Mouse (Mus musculus) mouse embryonic stem cell (cell line): ENCODE data around the gene Vps37b.
"Not testable (repeated sequence)": the region's sequence is repeated elsewhere in the genome, so short reads cannot be mapped to it uniquely, and the experiment has no call there.

Experiments
- in situ Hi-C, 2 experiments: fragments of 300-500 bp; cut with MboI; formaldehyde crosslinking; loops; 1 replicate in 1 of 2; 3 replicates in 1 of 2; pipeline ENCODE4 v1.14.3; 2019 to 2020; ENCODE audit warnings: low sequenced_read_pairs in 2 of 2, low pct_unique_long_range_greater_than_20kb in 1 of 2, mixed read lengths in 1 of 2; ENCODE audit not compliant: unreplicated experiment in 1 of 2

Vps37b gene

GRCm38 (mm10) chr5:124032001-124032508 lies at the start of gene Vps37b:
TSS of gene Vps37b (minus strand) at chr5:124032270.
- in situ Hi-C loops = no loop called here

GRCm38 (mm10) chr5:124079880-124080279 lies 47.8 kb upstream of the Vps37b start:
- in situ Hi-C loops = loop anchor here in 1 of 2 experiments (10.0 kb wide), 1 partner anchor 75 kb away; no protein-coding TSS in a partner anchor

DNA sequence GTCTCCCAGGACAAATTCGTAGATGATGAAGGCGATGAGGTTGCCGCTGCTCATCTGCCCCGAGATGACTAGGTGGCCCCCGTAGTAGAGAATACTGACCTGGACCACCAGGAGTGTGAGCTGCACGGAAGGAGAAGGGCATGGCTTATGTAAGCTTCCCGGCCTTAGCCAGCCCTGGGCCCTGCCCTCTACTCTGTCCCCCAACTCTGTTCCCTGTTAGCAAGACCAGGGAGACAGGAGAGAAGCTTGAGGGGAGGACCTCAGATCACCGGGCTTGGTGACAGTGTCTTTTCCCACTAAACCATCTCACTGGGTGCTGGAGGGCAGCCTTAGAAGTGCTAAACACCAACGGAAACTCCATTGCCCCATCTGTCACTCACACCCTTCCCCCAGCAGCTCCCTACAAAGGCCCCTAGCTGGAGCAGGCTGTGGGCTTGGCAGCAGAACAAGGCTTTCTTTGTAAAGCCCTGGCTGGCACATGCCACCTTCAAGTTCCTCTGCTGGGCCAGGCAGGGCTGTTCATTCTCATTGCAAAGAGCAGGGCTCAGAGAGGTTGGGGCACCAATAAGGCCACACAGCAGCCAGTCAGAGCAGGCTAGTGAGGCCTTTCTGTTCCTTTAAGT lies 46.8 kb upstream of the Vps37b start:
- in situ Hi-C loops = no loop called here

DNA sequence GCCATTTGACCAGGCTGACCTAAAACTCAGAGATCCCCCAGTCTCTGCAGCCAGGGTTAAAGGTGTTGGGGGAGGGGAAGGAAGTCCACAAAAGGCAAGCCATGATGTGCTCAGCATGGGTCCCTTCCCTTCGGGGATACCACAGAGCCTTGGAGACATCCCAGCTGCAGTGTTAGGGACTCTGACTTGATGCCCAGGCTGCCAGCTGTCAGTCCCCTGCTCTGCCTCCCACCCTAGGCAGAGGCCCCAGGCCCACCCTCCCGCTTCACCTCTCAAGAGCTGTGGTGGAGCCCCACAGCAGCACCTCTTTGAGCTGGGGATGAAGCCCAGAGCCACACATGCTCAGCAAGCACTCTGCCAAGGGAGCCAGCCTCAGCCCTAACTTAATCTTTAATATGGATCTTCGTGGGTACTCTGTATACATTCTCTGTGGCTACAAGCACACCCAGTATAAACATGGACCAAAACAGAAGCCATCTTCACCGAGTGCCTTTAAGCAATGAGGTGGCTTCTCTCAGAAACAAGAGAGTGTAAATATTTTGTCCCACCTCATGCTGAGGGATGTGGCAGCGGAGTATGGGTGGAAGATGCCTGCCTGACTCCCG lies 45.9 kb upstream of the Vps37b start:
- in situ Hi-C loops = no loop called here

DNA sequence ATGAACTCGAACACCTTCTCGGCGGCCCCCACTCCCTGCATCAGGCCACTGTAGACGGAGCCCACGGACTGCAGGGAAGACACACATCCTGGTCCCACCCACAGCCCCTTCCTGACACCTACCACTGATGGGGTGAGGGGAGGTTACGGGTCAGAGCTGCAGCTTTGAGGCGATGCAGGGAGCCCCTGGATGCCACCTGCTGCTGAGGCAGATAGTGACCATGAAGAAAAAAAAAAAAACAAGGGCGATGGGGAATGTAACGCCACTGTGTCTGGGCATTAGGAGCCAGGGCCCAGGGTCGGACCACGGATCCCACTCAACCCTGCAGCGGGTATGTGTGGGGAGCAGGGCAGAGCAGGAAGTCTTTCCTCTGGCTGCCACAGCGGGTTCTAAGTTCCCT lies 45.2 kb upstream of the Vps37b start:
- in situ Hi-C loops = no loop called here

DNA sequence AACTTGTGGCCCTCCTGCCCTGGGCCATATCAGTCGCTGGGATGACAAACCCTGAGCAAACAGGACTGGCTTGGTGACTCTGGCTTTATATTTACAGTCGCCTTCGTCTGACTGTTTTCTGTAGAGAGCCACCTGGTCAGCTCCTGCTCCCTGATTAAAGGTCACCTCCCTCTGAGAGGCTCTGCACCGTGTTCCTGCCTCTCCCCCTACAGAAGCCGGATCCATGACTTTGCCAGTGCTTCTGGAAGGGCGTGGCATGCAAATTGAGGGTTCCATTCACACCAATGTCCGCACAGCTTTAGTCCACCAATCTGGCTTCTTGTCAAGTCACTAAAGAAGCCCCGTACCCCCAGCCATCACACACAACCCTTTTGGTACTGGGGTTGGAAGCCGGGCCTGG lies 44.5 kb upstream of the Vps37b start:
- in situ Hi-C loops = no loop called here

- in situ Hi-C loops = no loop called here
These were observed 43.6 kb upstream of the Vps37b start for GRCm38 (mm10) chr5:124075716-124076115.

- in situ Hi-C loops = no loop called here
These were observed 42.8 kb upstream of the Vps37b start for GRCm38 (mm10) chr5:124074845-124075307.

DNA sequence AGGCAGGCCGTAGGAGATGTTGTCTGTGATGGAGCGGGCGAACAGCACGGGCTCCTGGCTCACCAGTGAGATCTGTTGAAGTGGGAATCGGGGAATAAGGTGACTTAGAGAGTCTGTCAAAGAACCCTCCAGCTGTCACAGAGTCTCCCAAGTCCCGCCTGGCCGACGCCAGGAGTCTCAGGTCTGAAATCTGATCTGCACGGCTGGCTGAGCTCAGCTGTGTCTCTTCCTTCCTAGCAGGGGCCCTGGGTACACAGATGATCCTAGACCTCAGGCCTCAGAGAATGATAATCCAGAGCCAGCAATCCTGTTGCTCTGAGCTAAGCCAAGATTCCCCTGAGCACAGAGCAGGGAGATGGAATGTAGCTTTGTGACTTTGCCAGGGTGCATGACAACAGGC lies 41.6 kb upstream of the Vps37b start:
- in situ Hi-C loops = no loop called here

GRCm38 (mm10) chr5:124069657-124070056 lies 37.6 kb upstream of the Vps37b start:
- in situ Hi-C loops = no loop called here

GRCm38 (mm10) chr5:124062037-124062824 lies 30.2 kb upstream of the Vps37b start:
- in situ Hi-C loops = no loop called here

- in situ Hi-C loops = no loop called here
These were observed 27.6 kb upstream of the Vps37b start for GRCm38 (mm10) chr5:124059677-124060076.

GRCm38 (mm10) chr5:124058749-124059148 lies 26.7 kb upstream of the Vps37b start:
- in situ Hi-C loops = no loop called here

DNA sequence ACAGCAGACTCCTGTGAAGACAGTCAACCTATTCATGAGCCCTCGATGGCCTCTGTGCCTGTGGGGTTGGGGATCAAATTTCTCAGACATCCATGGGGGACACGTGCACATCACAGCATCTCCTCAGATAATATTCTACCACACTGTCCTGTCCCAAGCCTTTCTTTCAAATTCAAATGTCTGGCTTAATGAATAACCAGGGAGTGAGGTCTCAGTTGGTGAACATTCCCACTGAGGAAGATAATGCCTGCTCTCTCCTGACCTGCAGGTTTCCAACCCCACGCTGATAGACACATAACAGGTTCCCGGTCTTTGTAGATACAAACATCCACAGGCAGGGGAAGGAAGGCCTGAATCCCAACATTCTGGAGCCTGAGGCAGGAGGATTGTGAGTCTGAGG lies 24.9 kb upstream of the Vps37b start:
- in situ Hi-C loops = no loop called here

DNA sequence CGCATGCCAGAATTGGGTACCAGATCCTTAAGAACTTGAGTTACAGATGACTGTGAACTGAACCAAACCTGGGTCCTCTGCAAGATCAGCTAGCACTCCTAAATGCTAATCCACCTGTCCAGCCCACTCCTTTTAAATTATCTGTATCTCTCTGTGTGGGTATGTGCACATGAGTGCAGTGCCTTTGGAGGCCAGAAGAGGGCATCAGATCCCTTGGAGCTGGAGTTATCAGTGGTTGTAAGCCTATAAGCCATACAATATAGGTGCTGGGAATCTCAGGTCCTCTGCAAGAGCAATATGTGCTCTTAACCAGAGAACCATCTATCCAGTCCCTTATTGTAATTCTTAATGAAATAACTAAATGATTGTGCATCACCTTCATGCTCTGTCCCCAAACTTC lies 24.1 kb upstream of the Vps37b start:
- in situ Hi-C loops = no loop called here

DNA sequence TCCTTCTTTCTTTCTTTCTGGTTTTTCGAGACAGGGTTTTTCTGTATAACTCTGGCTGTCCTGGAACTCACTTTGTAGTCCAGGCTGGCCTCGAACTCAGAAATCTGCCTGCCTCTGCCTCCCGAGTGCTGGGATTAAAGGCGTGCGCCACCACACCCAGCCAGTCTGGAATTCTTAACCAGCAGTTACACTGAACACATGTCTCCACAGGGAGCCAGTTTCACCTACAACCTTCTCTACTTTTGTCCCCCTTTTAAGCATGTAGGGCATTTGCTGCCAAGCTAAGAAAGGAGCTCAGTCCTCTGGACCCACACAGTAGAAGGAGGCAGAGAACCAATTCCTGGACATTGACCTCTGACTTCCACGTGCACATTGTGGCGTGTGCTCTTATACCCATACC lies 20.6 kb upstream of the Vps37b start:
- in situ Hi-C loops = not testable (repeated sequence)

DNA sequence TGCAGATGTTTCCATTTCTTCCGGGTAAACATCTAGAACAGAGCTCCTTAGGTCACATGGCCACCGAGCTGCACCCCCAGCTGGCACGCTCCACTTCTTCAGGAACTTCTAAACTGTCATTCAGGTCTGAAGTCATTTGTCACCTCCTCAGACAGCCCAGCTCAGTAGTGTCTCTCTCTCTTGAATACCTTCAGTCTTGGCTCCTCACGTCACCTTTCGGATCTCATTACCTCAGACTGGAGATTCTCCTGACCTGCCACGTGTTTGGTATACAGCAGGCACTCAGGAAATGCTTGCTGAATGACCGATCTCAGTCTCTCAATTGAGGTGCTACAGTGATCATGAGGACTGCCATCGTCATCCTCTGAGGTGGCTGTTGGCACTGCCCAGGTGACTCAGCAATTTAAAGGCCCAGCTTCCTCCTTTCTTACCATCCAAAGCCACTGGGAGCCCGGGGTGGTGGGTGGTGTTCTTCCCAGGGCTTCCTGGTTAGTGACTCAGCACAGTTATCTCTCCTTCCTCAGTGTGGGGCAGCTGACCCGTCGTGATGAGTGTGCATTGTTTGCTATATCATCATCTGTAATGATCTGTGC lies 19.9 kb upstream of the Vps37b start:
- in situ Hi-C loops = no loop called here

DNA sequence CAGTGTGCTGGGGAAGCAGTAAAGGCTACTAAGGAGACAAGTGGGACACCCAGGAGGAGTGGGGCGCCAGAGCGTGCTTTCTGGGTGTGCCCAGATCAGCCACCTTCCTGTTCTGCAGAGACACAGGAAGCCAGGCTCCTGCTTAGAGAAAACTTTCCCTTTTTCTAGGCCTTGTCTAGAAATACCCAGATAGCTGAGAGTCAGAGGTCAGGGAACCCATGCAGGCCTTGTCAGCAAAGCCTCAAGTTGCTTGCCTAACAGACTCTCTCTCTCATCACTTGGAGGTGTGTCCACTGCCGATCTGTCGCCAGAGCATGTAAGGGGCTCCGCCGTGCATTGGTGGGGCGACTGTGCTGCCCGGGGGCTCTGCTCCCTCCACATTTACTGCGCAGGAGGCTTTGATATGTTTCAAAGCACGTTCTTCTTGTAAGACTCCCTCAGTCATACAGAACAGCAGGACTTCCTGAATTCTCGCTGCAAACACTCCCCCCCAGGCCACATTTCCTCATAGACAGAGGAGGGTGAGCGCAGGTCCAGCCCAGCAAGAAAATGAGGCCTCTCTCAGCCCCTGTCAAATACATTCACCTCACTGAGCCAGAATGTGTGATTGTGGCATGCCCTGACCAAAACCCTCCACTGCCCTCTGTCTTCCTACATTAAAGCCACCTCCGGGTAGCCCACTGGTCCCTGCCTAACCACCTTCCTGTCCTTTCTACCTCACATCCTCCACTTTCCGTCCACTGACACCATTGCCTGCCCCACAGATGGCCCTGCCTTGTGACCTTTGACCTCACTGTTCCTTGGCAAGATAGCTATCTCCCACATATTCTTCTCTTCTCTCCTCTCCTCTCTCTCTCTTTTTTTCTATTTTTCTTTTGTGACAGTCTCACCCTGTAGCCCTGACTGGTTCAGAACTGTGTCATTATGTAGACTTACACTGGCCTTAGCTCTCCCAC lies 18.3 kb upstream of the Vps37b start:
- in situ Hi-C loops = no loop called here
